In the genomic region with DNA sequence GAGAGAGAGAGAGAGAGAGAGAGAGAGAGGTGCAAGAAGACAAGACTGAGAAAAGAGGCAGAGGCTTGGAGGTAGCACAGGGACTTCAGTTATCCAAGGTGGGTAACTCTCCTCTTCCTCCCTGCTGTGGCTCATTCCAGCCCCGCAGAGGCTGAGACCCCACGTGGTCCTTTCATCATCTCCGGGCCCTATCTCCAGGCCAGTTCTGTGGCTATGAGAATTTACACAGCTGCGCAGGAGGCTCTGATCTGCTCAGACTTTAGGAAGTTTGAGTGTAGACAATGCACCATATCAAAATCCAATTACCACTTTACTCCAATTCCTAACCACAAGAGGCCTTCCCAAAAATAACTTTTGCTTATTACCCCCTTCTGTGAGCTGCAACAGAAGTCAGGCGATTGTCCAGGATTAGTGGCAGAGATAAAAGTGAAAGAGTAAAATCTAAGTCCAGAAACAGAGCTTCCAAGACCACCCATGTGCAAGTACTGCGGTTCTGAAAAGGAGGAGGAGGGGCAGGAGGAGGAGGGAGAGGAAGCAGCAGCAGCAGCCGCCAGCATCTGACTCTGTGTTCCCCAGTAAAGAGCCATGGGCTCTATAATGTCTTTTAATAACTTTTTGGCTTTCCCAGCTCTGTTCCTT, we compare ENCODE assay signal across 11 mouse cellular contexts. TPM values are rescaled to one million over a fixed set of nuclear protein-coding genes. Genes with fewer than 3 reads are reported as not detected.
DNase-seq lines count a peak whose midpoint lies in the region; ATAC-seq and TF ChIP-seq lines count a peak whose summit lies in the region.
"Had no signal": no experiment of that assay in that cellular context is flagged by ENCODE, and none has a peak within 500 bp of the region (broad histone marks: within the 10 kb centered on the region; RNA-seq: fewer than 3 reads in every experiment).

No protein-coding gene starts in this region.

- peaks cover 3% of the 10 kb centered on the region for H3K27me3 ChIP-seq in forebrain, embryonic 11.5 days (ENCODE audit: control insufficient read depth, insufficient read depth, low read length)
- H3K27me3 ChIP-seq in forebrain, embryonic 15.5 days: no peaks in the 10 kb centered on the region
- no peaks in the 10 kb centered on the region for H3K27me3 ChIP-seq in kidney, postnatal 0 days (ENCODE audit: insufficient read depth, low read length)
- no peaks in the 10 kb centered on the region for H3K27me3 ChIP-seq in limb, embryonic 15.5 days

- peaks cover 27% of the 10 kb centered on the region for H3K4me1 ChIP-seq in forebrain, embryonic 11.5 days (replicated peaks; ENCODE audit: control insufficient read depth, insufficient read depth, low read length)
- H3K4me1 ChIP-seq in forebrain, embryonic 15.5 days: peaks cover 36% of the 10 kb centered on the region
- H3K4me1 ChIP-seq in kidney, postnatal 0 days (replicated peaks; ENCODE audit: insufficient read depth, low read length): no peaks in the 10 kb centered on the region
- H3K4me1 ChIP-seq in limb, embryonic 15.5 days: peaks cover 19% of the 10 kb centered on the region

- no peak overlapping the region for H3K4me3 ChIP-seq in forebrain, embryonic 11.5 days (ENCODE audit: low read depth, low read length)
- H3K4me3 ChIP-seq in forebrain, embryonic 15.5 days: no peak overlapping the region
- no peak overlapping the region for H3K4me3 ChIP-seq in kidney, postnatal 0 days (replicated peaks; ENCODE audit: low read depth, low read length)
- H3K4me3 ChIP-seq in limb, embryonic 15.5 days: no peak overlapping the region

- H3K4me2 ChIP-seq in forebrain, embryonic 11.5 days (ENCODE audit: low read depth, low read length, severe bottlenecking): no peak overlapping the region
- no peak overlapping the region for H3K4me2 ChIP-seq in forebrain, embryonic 15.5 days (replicated peaks)
- no peak overlapping the region for H3K4me2 ChIP-seq in kidney, postnatal 0 days (ENCODE audit: low read length)
- H3K4me2 ChIP-seq in limb, embryonic 15.5 days: no peak overlapping the region

- TF ChIP-seq CTCF in kidney, postnatal 0 days (IDR thresholded peaks at IDR 0.05; ENCODE audit: low read depth): no peak

- no peak overlapping the region for H3K27ac ChIP-seq in forebrain, embryonic 11.5 days (ENCODE audit: low read depth, low read length)
- H3K27ac ChIP-seq in forebrain, embryonic 15.5 days (replicated peaks): no peak overlapping the region
- no peak overlapping the region for H3K27ac ChIP-seq in kidney, postnatal 0 days
- no peak overlapping the region for H3K27ac ChIP-seq in limb, embryonic 15.5 days

- H3K9ac ChIP-seq in forebrain, embryonic 11.5 days (ENCODE audit: low read length): no peak overlapping the region
- H3K9ac ChIP-seq in forebrain, embryonic 15.5 days (replicated peaks): no peak overlapping the region
- no peak overlapping the region for H3K9ac ChIP-seq in kidney, postnatal 0 days (ENCODE audit: low read depth, low read length)
- no peak overlapping the region for H3K9ac ChIP-seq in limb, embryonic 15.5 days

- H3K9me3 ChIP-seq in forebrain, embryonic 11.5 days (ENCODE audit: control insufficient read depth, low read length): no peaks in the 10 kb centered on the region
- no peaks in the 10 kb centered on the region for H3K9me3 ChIP-seq in forebrain, embryonic 15.5 days
- H3K9me3 ChIP-seq in kidney, postnatal 0 days (replicated peaks; ENCODE audit: low read length): no peaks in the 10 kb centered on the region
- no peaks in the 10 kb centered on the region for H3K9me3 ChIP-seq in limb, embryonic 15.5 days

- no peaks in the 10 kb centered on the region for H3K36me3 ChIP-seq in forebrain, embryonic 11.5 days (ENCODE audit: control insufficient read depth, insufficient read depth, low read length)
- no peaks in the 10 kb centered on the region for H3K36me3 ChIP-seq in forebrain, embryonic 15.5 days
- H3K36me3 ChIP-seq in kidney, postnatal 0 days (ENCODE audit: insufficient read depth, low read length): no peaks in the 10 kb centered on the region
- no peaks in the 10 kb centered on the region for H3K36me3 ChIP-seq in limb, embryonic 15.5 days

- WGBS in forebrain, embryonic 11.5 days: 6% methylated on average over 7 of the region's 7 CpGs
- 12% methylated on average over 7 of the region's 7 CpGs for WGBS in forebrain, embryonic 15.5 days
- 44% methylated on average over 7 of the region's 7 CpGs for WGBS in kidney, postnatal 0 days
- 19% methylated on average over 7 of the region's 7 CpGs for WGBS in limb, embryonic 15.5 days

- DNase-seq in forebrain, embryonic 11.5 days (ENCODE audit: low spot score): no peak
- DNase-seq in kidney, postnatal 0 days (ENCODE audit: low spot score): peak; percentile 72
- no peak for DNase-seq in kidney, postnatal 25 days
- DNase-seq in embryo, embryonic 11 days: peak; percentile 55
- DNase-seq in spleen, postnatal 10 days (ENCODE audit: low spot score in 2 of 2): no peak
- DNase-seq: adrenal gland, postnatal 14 days; cerebellum, adult 9-10 months; liver had no signal

- peak; percentile 34; the same call in 1 of the 2 replicates for ATAC-seq in forebrain, embryonic 11.5 days (replicated peaks; ENCODE audit: low FRiP score)
- ATAC-seq in forebrain, embryonic 15.5 days (replicated peaks): no peak
- no peak; the same call in 1 of the 2 replicates for ATAC-seq in kidney, postnatal 0 days (replicated peaks; ENCODE audit: low FRiP score, low read depth)
- 0 out of 2 replicates have a peak, but pooled peaks have one; percentile 30 for ATAC-seq in limb, embryonic 15.5 days (ENCODE audit: insufficient number of reproducible peaks, low FRiP score, low TSS enrichment, low read depth)
- ATAC-seq in megakaryocyte-erythroid progenitor cell, adult 5-6 weeks (replicated peaks; ENCODE audit: low FRiP score, low TSS enrichment, poor library complexity, severe bottlenecking): no peak

RNA-seq across cellular contexts. Expression of a gene that starts 57.6 kb away (rescaled TPM):
- 40.8 and 41.1 TPM in 2 replicates for polyA plus RNA-seq in forebrain, embryonic 11.5 days (2014; fragmentation: Nextera tagmentation; extraction: Ambion mirVana)
- polyA plus RNA-seq in forebrain, embryonic 15.5 days (2015; fragmentation: Nextera tagmentation; extraction: Ambion mirVana): 9.9 and 11.6 TPM in 2 replicates
- polyA plus RNA-seq in kidney, postnatal 0 days (2015; fragmentation: Nextera tagmentation; extraction: Ambion mirVana): 55.2 and 59.0 TPM in 2 replicates
- 14.9 and 17.2 TPM in 2 replicates for polyA plus RNA-seq in limb, embryonic 15.5 days (2015; fragmentation: Nextera tagmentation; extraction: Ambion mirVana)
- total RNA-seq in megakaryocyte-erythroid progenitor cell, adult 5-6 weeks (2014; fragmentation: Nextera tagmentation): 8.0 and 12.4 TPM in 2 replicates
- total RNA-seq in megakaryocyte-erythroid progenitor cell, adult 5-6 weeks (2017): 18.2 and 35.3 TPM in 2 replicates

Comparison
In these comparisons a context has a peak if more than half of its experiments do, and no peak if none do; other contexts are left out.
1. ATAC-seq: peak in forebrain, embryonic 11.5 days (single experiment) and limb, embryonic 15.5 days (single experiment); none in forebrain, embryonic 15.5 days (single experiment), kidney, postnatal 0 days (single experiment) and megakaryocyte-erythroid progenitor cell, adult 5-6 weeks (single experiment).
2. DNase-seq: peak in kidney, postnatal 0 days (single experiment) and embryo, embryonic 11 days (single experiment); none in forebrain, embryonic 11.5 days (single experiment), kidney, postnatal 25 days (0 of 2) and spleen, postnatal 10 days (0 of 2).